Mouse (Mus musculus) fat pad, adult 2 months (tissue): ENCODE measurements around the gene Toe1.
"Not testable (repeated sequence)": the region's sequence is repeated elsewhere in the genome, so short reads cannot be mapped to it uniquely, and the experiment has no call there.

Source experiments
- DNase-seq: peaks from one replicate; pipeline ENCODE4 v3.0.0-alpha.2; 2011; ENCODE audit warnings: low read depth, low spot score; ENCODE audit errors: extremely low read depth

Gene Toe1

GRCm38 (mm10) chr4:116807197-116808129, at the start of gene Toe1, which contains the start of gene Mutyh:
Toe1 (minus strand) TSS chr4:116807640.
Mutyh (plus strand) TSS chr4:116807723.
- DNase-seq = no peak

- DNase-seq = no peak
These were observed 49.8 kb upstream of the Toe1 start for GRCm38 (mm10) chr4:116857203-116857602.

- DNase-seq = no peak
These were observed 46.8 kb upstream of the Toe1 start for GRCm38 (mm10) chr4:116854286-116854685.

GRCm38 (mm10) chr4:116849901-116850300, 42.5 kb upstream of the Toe1 start:
- no peak for DNase-seq

GRCm38 (mm10) chr4:116844324-116844723, 36.9 kb upstream of the Toe1 start:
- DNase-seq = no peak

- DNase-seq = no peak
These were observed 33.4 kb upstream of the Toe1 start for GRCm38 (mm10) chr4:116840841-116841240.

GRCm38 (mm10) chr4:116840096-116840495, 32.7 kb upstream of the Toe1 start:
- DNase-seq = not testable (repeated sequence)

- no peak for DNase-seq
These were observed 31.6 kb upstream of the Toe1 start for GRCm38 (mm10) chr4:116838999-116839398.

GRCm38 (mm10) chr4:116830070-116830368, 22.6 kb upstream of the Toe1 start:
- DNase-seq = no peak

- DNase-seq = no peak
These were observed 22.1 kb upstream of the Toe1 start for GRCm38 (mm10) chr4:116829364-116830069.

GRCm38 (mm10) chr4:116827819-116828218, 20.4 kb upstream of the Toe1 start:
- DNase-seq = no peak

- DNase-seq = no peak
These were observed 17.1 kb upstream of the Toe1 start for GRCm38 (mm10) chr4:116824541-116825004.

GRCm38 (mm10) chr4:116821694-116822016, 14.2 kb upstream of the Toe1 start, which contains the start of gene Hpdl:
Hpdl (minus strand) TSS chr4:116821707.
- no peak for DNase-seq

GRCm38 (mm10) chr4:116820902-116821693, 13.7 kb upstream of the Toe1 start:
- DNase-seq = peak; percentile 68

- DNase-seq = no peak
These were observed 12.8 kb upstream of the Toe1 start for GRCm38 (mm10) chr4:116819968-116820901.

- DNase-seq = no peak
These were observed 10.0 kb upstream of the Toe1 start for GRCm38 (mm10) chr4:116817486-116817885.

GRCm38 (mm10) chr4:116815276-116815675, 7.8 kb upstream of the Toe1 start:
- no peak for DNase-seq

GRCm38 (mm10) chr4:116811012-116811411, 3.6 kb upstream of the Toe1 start:
- no peak for DNase-seq

GRCm38 (mm10) chr4:116799901-116800300, 7.5 kb downstream of the Toe1 start:
- no peak for DNase-seq

- no peak for DNase-seq
These were observed 10.9 kb downstream of the Toe1 start for GRCm38 (mm10) chr4:116796442-116797110.
